Mouse (Mus musculus) retina, postnatal 1 day (tissue): ENCODE measurements at regions not wholly inside any gene's neighbourhood (a gene's known extent, or its start where the extent isn't known, plus 50 kb on each side); places are given as distances from the start of the nearest gene placed in this dataset.

Source experiments
- DNase-seq: peaks from one replicate; pipeline ENCODE4 v3.0.0-alpha.2; 2012

GRCm38 (mm10) chr1:35429471-35429870 is 579.7 kb downstream of the Plekhb2 start:
- DNase-seq = no peak

GRCm38 (mm10) chr1:35435721-35436120 is 585.9 kb downstream of the Plekhb2 start:
- DNase-seq = no peak

GRCm38 (mm10) chr1:35447345-35447744 is 597.6 kb downstream of the Plekhb2 start:
- no peak for DNase-seq

- DNase-seq = no peak
Measured at GRCm38 (mm10) chr1:35452441-35453107, 602.8 kb downstream of the Plekhb2 start.

- no peak for DNase-seq
Measured at GRCm38 (mm10) chr1:35457591-35457990, 607.8 kb downstream of the Plekhb2 start.

- DNase-seq = peak; percentile 26
Measured at GRCm38 (mm10) chr1:35465081-35465480, 603.1 kb upstream of the Hs6st1 start.

- DNase-seq = peak; percentile 55
Measured at GRCm38 (mm10) chr1:35469185-35469753, 598.9 kb upstream of the Hs6st1 start.

- DNase-seq = no peak
Measured at GRCm38 (mm10) chr1:35478262-35478661, 589.9 kb upstream of the Hs6st1 start.

GRCm38 (mm10) chr1:35495963-35496362 is 572.2 kb upstream of the Hs6st1 start:
- no peak for DNase-seq

- DNase-seq = no peak
Measured at GRCm38 (mm10) chr1:35522951-35523350, 545.2 kb upstream of the Hs6st1 start.

- no peak for DNase-seq
Measured at GRCm38 (mm10) chr1:35523790-35524362, 544.3 kb upstream of the Hs6st1 start.

GRCm38 (mm10) chr1:35524788-35525187 is 543.4 kb upstream of the Hs6st1 start:
- peak; percentile 11 for DNase-seq

GRCm38 (mm10) chr1:35527750-35528476 is 540.3 kb upstream of the Hs6st1 start:
- DNase-seq = no peak

GRCm38 (mm10) chr1:35535470-35535869 is 532.7 kb upstream of the Hs6st1 start:
- DNase-seq = no peak

GRCm38 (mm10) chr1:35536276-35536675 is 531.9 kb upstream of the Hs6st1 start:
- no peak for DNase-seq

- DNase-seq = no peak
Measured at GRCm38 (mm10) chr1:35548845-35549244, 519.4 kb upstream of the Hs6st1 start.

GRCm38 (mm10) chr1:35551503-35551902 is 516.7 kb upstream of the Hs6st1 start:
- no peak for DNase-seq

GRCm38 (mm10) chr1:35562786-35563185 is 505.4 kb upstream of the Hs6st1 start:
- no peak for DNase-seq

GRCm38 (mm10) chr1:35575203-35575602 is 493.0 kb upstream of the Hs6st1 start:
- DNase-seq = no peak

- DNase-seq = no peak
Measured at GRCm38 (mm10) chr1:35579392-35579791, 488.8 kb upstream of the Hs6st1 start.

GRCm38 (mm10) chr1:35579992-35580391 is 488.2 kb upstream of the Hs6st1 start:
- no peak for DNase-seq

GRCm38 (mm10) chr1:35580474-35580873 is 487.7 kb upstream of the Hs6st1 start:
- DNase-seq = no peak

GRCm38 (mm10) chr1:35587900-35588299 is 480.3 kb upstream of the Hs6st1 start:
- no peak for DNase-seq

GRCm38 (mm10) chr1:35588939-35589338 is 479.3 kb upstream of the Hs6st1 start:
- no peak for DNase-seq
